Mouse (Mus musculus): ENCODE data around the gene Med29. TPM values are rescaled to one million over a fixed set of nuclear protein-coding genes. Genes with fewer than 3 reads are reported as not detected.

Gene Med29
- polyA plus RNA-seq, 1 experiment from 2014 or later, result 51.1 TPM

- no peaks in the 10 kb centered on the region for H3K9me3 ChIP-seq (ENCODE audit: control insufficient read depth, low read depth, low read length)
- peak overlapping the region; percentile 84 for H3K4me3 ChIP-seq (ENCODE audit: low read depth, low read length)
- ATAC-seq (ENCODE audit: insufficient number of reproducible peaks, insufficient read depth, low FRiP score, low read depth), result peak; percentile 5; the same call in 1 of the 2 replicates
- peak overlapping the region; percentile 91 for H3K4me2 ChIP-seq (replicated peaks; ENCODE audit: low read depth, low read length)
- H3K4me1 ChIP-seq (ENCODE audit: control insufficient read depth, insufficient read depth, low read length), result peaks cover 38% of the 10 kb centered on the region
- H3K27me3 ChIP-seq (ENCODE audit: control insufficient read depth, insufficient read depth, low read length), result no peaks in the 10 kb centered on the region
- peaks cover 7% of the 10 kb centered on the region; the same call in 1 of the 2 replicates for H3K36me3 ChIP-seq (ENCODE audit: control insufficient read depth, insufficient read depth, low read length)
- 2% methylated on average over 30 of the region's 30 CpGs for WGBS
- peak overlapping the region; percentile 45 for H3K9ac ChIP-seq (replicated peaks; ENCODE audit: low read depth, low read length)
- H3K27ac ChIP-seq (ENCODE audit: low read length), result peak overlapping the region; percentile 99
These were observed 16.3 kb downstream of the Med29 start for GRCm38 (mm10) chr7:28376011-28376771.

DNA sequence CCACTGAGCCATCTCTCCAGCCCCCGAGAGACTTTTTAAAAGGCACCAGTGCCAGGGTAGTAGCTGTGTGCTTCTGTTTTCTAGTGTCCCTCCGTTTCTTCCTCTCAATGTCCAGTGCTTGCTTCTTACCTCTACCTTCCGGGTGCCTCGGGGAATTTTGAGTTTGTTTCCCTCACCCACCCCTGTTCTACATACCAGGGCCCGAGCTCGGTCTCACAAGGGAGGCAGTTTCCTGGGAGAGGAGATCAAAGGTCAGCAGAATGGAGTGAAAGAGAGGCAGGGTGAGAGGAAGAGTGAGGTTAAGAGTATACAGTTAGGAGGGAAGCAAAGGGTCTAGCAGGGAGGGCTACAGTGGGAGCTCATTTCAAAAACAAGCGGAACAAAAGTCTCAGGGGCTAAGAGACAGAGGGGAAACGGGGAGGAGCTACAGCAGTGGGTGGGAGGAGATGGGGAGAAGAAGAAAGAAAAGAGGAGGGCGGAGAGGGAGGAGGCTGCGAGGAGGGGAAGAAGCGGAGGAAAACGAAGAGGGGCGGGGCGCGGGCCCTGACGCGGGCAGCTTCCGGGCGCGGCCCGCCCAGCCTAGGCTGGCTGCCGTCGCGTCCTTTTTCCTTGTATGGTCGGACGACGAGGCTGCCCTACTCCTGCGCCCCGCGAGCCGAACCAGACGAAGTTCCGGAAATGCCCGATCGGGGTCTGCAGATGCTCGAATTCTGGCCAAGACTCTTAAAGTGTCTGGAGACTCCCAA is 17.2 kb downstream of the Med29 start:
- peak; percentile 59 for ATAC-seq (ENCODE audit: insufficient number of reproducible peaks, insufficient read depth, low FRiP score, low read depth)
- Histone ChIP-seq H3K9me3 (ENCODE audit: control insufficient read depth, low read depth, low read length) (no peaks in the 10 kb centered on the region), H3K36me3 (ENCODE audit: control insufficient read depth, insufficient read depth, low read length) (peaks cover 7% of the 10 kb centered on the region; the same call in 1 of the 2 replicates), H3K9ac (replicated peaks; ENCODE audit: low read depth, low read length) (peak overlapping the region; percentile 61), H3K4me1 (ENCODE audit: control insufficient read depth, insufficient read depth, low read length) (peaks cover 36% of the 10 kb centered on the region), H3K27ac (ENCODE audit: low read length) (peak overlapping the region; percentile 99), H3K4me3 (ENCODE audit: low read depth, low read length) (peak overlapping the region; percentile 84), H3K27me3 (ENCODE audit: control insufficient read depth, insufficient read depth, low read length) (no peaks in the 10 kb centered on the region), H3K4me2 (replicated peaks; ENCODE audit: low read depth, low read length) (peak overlapping the region; percentile 91)
- under 1% methylated on average over 36 of the region's 36 CpGs for WGBS

GRCm38 (mm10) chr7:28374647-28375046 is 17.9 kb downstream of the Med29 start:
- H3K4me2 ChIP-seq (replicated peaks; ENCODE audit: low read depth, low read length), result peak overlapping the region; percentile 60; the same call in 1 of the 2 replicates
- H3K27me3 ChIP-seq (ENCODE audit: control insufficient read depth, insufficient read depth, low read length), result no peaks in the 10 kb centered on the region
- H3K36me3 ChIP-seq (ENCODE audit: control insufficient read depth, insufficient read depth, low read length), result peaks cover 8% of the 10 kb centered on the region
- H3K9me3 ChIP-seq (ENCODE audit: control insufficient read depth, low read depth, low read length), result no peaks in the 10 kb centered on the region
- H3K4me1 ChIP-seq (ENCODE audit: control insufficient read depth, insufficient read depth, low read length), result peaks cover 38% of the 10 kb centered on the region
- 75% methylated on average over 10 of the region's 10 CpGs for WGBS
- H3K27ac ChIP-seq (ENCODE audit: low read length), result peak overlapping the region; percentile 99
- peak overlapping the region; percentile 61; the same call in 1 of the 2 replicates for H3K9ac ChIP-seq (replicated peaks; ENCODE audit: low read depth, low read length)
- no peak for ATAC-seq (ENCODE audit: insufficient number of reproducible peaks, insufficient read depth, low FRiP score, low read depth)
- no peak overlapping the region for H3K4me3 ChIP-seq (ENCODE audit: low read depth, low read length)

GRCm38 (mm10) chr7:28373891-28374495 is 18.5 kb downstream of the Med29 start:
- H3K4me3 ChIP-seq (ENCODE audit: low read depth, low read length), result no peak overlapping the region
- peaks cover 12% of the 10 kb centered on the region for H3K36me3 ChIP-seq (ENCODE audit: control insufficient read depth, insufficient read depth, low read length)
- peaks cover 38% of the 10 kb centered on the region for H3K4me1 ChIP-seq (ENCODE audit: control insufficient read depth, insufficient read depth, low read length)
- 84% methylated on average over 7 of the region's 7 CpGs for WGBS
- H3K9ac ChIP-seq (replicated peaks; ENCODE audit: low read depth, low read length), result no peak overlapping the region
- no peak overlapping the region for H3K4me2 ChIP-seq (replicated peaks; ENCODE audit: low read depth, low read length)
- H3K27ac ChIP-seq (ENCODE audit: low read length), result peak overlapping the region; percentile 99
- no peak for ATAC-seq (ENCODE audit: insufficient number of reproducible peaks, insufficient read depth, low FRiP score, low read depth)
- H3K9me3 ChIP-seq (ENCODE audit: control insufficient read depth, low read depth, low read length), result no peaks in the 10 kb centered on the region
- no peaks in the 10 kb centered on the region for H3K27me3 ChIP-seq (ENCODE audit: control insufficient read depth, insufficient read depth, low read length)

DNA sequence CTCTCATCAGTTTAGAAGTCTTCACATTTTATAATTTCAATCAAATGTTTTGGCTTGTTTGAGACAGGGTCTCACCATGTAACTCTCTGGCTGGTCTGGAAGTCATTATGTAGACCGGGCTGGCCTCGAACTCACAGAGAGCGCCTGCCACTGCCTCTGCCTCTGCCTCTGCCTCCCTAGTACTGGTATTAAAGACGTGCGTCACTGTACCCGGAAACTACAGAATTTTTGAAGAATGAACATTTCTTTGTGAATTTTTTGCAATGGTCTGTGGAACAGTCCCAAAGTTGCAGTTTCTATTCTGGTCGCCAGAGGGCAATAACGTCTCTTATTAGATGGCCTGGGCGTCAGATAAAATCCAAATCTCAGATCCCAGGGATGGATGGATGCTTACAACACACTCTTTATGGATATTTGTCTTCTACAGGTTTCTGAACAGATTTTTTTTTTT is 19.4 kb downstream of the Med29 start:
- Histone ChIP-seq H3K27me3 (ENCODE audit: control insufficient read depth, insufficient read depth, low read length) (no peaks in the 10 kb centered on the region), H3K9me3 (ENCODE audit: control insufficient read depth, low read depth, low read length) (no peaks in the 10 kb centered on the region), H3K36me3 (ENCODE audit: control insufficient read depth, insufficient read depth, low read length) (peaks cover 20% of the 10 kb centered on the region), H3K9ac (replicated peaks; ENCODE audit: low read depth, low read length) (peak overlapping the region; percentile 25; the same call in 1 of the 2 replicates), H3K4me2 (replicated peaks; ENCODE audit: low read depth, low read length) (peak overlapping the region; percentile 51), H3K4me1 (ENCODE audit: control insufficient read depth, insufficient read depth, low read length) (peaks cover 35% of the 10 kb centered on the region), H3K4me3 (ENCODE audit: low read depth, low read length) (peak overlapping the region; percentile 31), H3K27ac (ENCODE audit: low read length) (peak overlapping the region; percentile 92)
- 0 out of 2 replicates have a peak, but pooled peaks have one; percentile 4 for ATAC-seq (ENCODE audit: insufficient number of reproducible peaks, insufficient read depth, low FRiP score, low read depth)
- WGBS, result under 1% methylated on average over 9 of the region's 9 CpGs

GRCm38 (mm10) chr7:28372251-28373108 is 20.0 kb downstream of the Med29 start, which contains the start of gene Plekhg2:
Gene Plekhg2, minus strand, starts transcription at chr7:28372599.
- Histone ChIP-seq H3K4me1 (ENCODE audit: control insufficient read depth, insufficient read depth, low read length) (peaks cover 29% of the 10 kb centered on the region), H3K4me3 (ENCODE audit: low read depth, low read length) (peak within 1 kb of the TSS; percentile 92), H3K4me2 (replicated peaks; ENCODE audit: low read depth, low read length) (peak within 1 kb of the TSS; percentile 91), H3K27ac (ENCODE audit: low read length) (peak within 1 kb of the TSS; percentile 94), H3K9me3 (ENCODE audit: control insufficient read depth, low read depth, low read length) (no peaks in the 10 kb centered on the region), H3K9ac (replicated peaks; ENCODE audit: low read depth, low read length) (peak within 1 kb of the TSS; percentile 93), H3K27me3 (ENCODE audit: control insufficient read depth, insufficient read depth, low read length) (no peaks in the 10 kb centered on the region), H3K36me3 (ENCODE audit: control insufficient read depth, insufficient read depth, low read length) (peaks cover 20% of the 10 kb centered on the region)
- peak; percentile 86 for ATAC-seq (ENCODE audit: insufficient number of reproducible peaks, insufficient read depth, low FRiP score, low read depth)
- WGBS, result under 1% methylated on average over 52 of the region's 66 CpGs

DNA sequence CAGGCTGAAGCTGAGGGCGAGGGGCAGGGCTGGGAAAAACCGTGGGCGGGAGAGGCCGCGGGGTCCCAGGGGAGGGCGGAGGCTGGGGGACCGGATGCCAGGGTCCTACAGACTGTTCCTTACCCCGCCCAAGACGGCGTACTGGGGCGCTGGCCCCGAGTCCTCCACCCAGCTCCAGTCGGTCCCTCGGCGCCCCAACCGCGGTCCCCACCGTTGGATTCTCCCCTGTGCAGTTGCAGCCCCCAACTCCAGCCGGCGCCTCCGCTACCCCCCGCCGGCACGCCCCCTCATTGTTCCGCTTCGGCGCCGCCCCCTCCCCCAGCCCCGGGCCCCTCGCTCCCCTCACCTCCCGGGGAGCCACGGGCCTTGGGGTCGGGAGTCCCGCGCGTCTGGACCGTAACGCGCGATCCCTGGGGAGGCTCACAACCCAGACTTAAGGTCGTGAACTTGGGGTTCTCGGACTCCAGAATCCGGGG is 21.0 kb downstream of the Med29 start:
- no peaks in the 10 kb centered on the region for H3K9me3 ChIP-seq (ENCODE audit: control insufficient read depth, low read depth, low read length)
- H3K4me1 ChIP-seq (ENCODE audit: control insufficient read depth, insufficient read depth, low read length), result peaks cover 22% of the 10 kb centered on the region
- peaks cover 28% of the 10 kb centered on the region for H3K36me3 ChIP-seq (ENCODE audit: control insufficient read depth, insufficient read depth, low read length)
- H3K4me3 ChIP-seq (ENCODE audit: low read depth, low read length), result peak overlapping the region; percentile 92
- peak overlapping the region; percentile 94 for H3K27ac ChIP-seq (ENCODE audit: low read length)
- no peaks in the 10 kb centered on the region for H3K27me3 ChIP-seq (ENCODE audit: control insufficient read depth, insufficient read depth, low read length)
- 0 out of 2 replicates have a peak, but pooled peaks have one; percentile 2 for ATAC-seq (ENCODE audit: insufficient number of reproducible peaks, insufficient read depth, low FRiP score, low read depth)
- under 1% methylated on average over 38 of the region's 43 CpGs for WGBS
- peak overlapping the region; percentile 93 for H3K9ac ChIP-seq (replicated peaks; ENCODE audit: low read depth, low read length)
- H3K4me2 ChIP-seq (replicated peaks; ENCODE audit: low read depth, low read length), result peak overlapping the region; percentile 91
